Mouse (Mus musculus) urinary bladder, adult 18-20 months (tissue): ENCODE results near the gene Ecpas.

Experiments used
- DNase-seq, 2 experiments: peaks; one replicate each; pipeline ENCODE4 v3.0.0; 2022; ENCODE audit warnings: low spot score in 2 of 2, mixed read lengths in 2 of 2

The Ecpas gene

GRCm38 (mm10) chr4:58912629-58913335 lies at the start of gene Ecpas:
TSS of gene Ecpas (minus strand) at chr4:58912749.
- DNase-seq = peak; percentile 78 to 81

- no peak for DNase-seq
Measured at GRCm38 (mm10) chr4:58961719-58962118, 49.2 kb upstream of the Ecpas start.

GRCm38 (mm10) chr4:58952630-58953029 lies 40.1 kb upstream of the Ecpas start:
- DNase-seq = no peak

- DNase-seq = no peak
Measured at GRCm38 (mm10) chr4:58948391-58948790, 35.8 kb upstream of the Ecpas start.

GRCm38 (mm10) chr4:58944695-58945094 lies 32.1 kb upstream of the Ecpas start:
- no peak for DNase-seq

GRCm38 (mm10) chr4:58944206-58944553 lies 31.6 kb upstream of the Ecpas start:
- no peak for DNase-seq

- peak; percentile 45 to 72 for DNase-seq
Measured at GRCm38 (mm10) chr4:58943420-58944205, 31.1 kb upstream of the Ecpas start, which contains the start of gene Zkscan16. TSS of gene Zkscan16 (plus strand) at chr4:58943628.

GRCm38 (mm10) chr4:58942942-58943341 lies 30.4 kb upstream of the Ecpas start:
- DNase-seq = no peak

GRCm38 (mm10) chr4:58941638-58942037 lies 29.1 kb upstream of the Ecpas start:
- DNase-seq = no peak

GRCm38 (mm10) chr4:58935846-58936245 lies 23.3 kb upstream of the Ecpas start:
- DNase-seq = no peak

- peak; percentile 19 to 67 for DNase-seq
Measured at GRCm38 (mm10) chr4:58934746-58935476, 22.4 kb upstream of the Ecpas start.

GRCm38 (mm10) chr4:58934308-58934707 lies 21.8 kb upstream of the Ecpas start:
- DNase-seq = no peak

GRCm38 (mm10) chr4:58932541-58932940 lies 20.0 kb upstream of the Ecpas start:
- no peak for DNase-seq

- DNase-seq = no peak
Measured at GRCm38 (mm10) chr4:58927661-58928060, 15.1 kb upstream of the Ecpas start.

GRCm38 (mm10) chr4:58926120-58926519 lies 13.6 kb upstream of the Ecpas start:
- DNase-seq = no peak

- DNase-seq = no peak
Measured at GRCm38 (mm10) chr4:58925664-58926063, 13.1 kb upstream of the Ecpas start.

- DNase-seq = no peak
Measured at GRCm38 (mm10) chr4:58923933-58924332, 11.4 kb upstream of the Ecpas start.

- no peak for DNase-seq
Measured at GRCm38 (mm10) chr4:58915081-58915826, 2.7 kb upstream of the Ecpas start.

GRCm38 (mm10) chr4:58913336-58914026 lies 932 bp upstream of the Ecpas start:
- no peak for DNase-seq

- no peak for DNase-seq
Measured at GRCm38 (mm10) chr4:58911831-58912628, 519 bp downstream of the Ecpas start.
